Mouse (Mus musculus): ENCODE data around the gene Mipep. TPM values are rescaled to one million over a fixed set of nuclear protein-coding genes. Genes with fewer than 3 reads are reported as not detected.

The Mipep gene
- total RNA-seq, 2 experiments from 2014 or later: 48.0 to 50.8 TPM

- no peak for DNase-seq
These were observed 97.7 kb downstream of the Mipep start for GRCm38 (mm10) chr14:60882106-60882505.

DNA sequence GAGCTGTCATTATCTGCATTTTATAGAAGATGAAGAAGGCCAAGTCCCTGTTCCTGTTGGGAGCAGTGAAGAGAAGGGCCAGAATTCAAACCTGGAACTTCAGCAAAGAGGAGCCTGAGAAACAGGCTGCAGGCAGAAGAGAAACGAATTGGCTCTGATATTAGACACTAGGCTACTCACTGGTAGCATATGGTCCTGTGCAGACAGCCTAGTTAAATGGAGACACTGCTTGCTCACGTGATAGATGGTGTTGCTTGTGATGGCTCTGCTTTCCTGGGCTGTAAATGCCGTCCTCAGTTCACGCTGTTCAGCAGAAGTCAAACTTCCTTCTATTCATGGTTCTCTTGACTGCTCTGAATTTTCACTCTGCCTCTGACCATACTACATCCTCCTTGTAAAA, 98.3 kb downstream of the Mipep start:
- no peak for DNase-seq

DNA sequence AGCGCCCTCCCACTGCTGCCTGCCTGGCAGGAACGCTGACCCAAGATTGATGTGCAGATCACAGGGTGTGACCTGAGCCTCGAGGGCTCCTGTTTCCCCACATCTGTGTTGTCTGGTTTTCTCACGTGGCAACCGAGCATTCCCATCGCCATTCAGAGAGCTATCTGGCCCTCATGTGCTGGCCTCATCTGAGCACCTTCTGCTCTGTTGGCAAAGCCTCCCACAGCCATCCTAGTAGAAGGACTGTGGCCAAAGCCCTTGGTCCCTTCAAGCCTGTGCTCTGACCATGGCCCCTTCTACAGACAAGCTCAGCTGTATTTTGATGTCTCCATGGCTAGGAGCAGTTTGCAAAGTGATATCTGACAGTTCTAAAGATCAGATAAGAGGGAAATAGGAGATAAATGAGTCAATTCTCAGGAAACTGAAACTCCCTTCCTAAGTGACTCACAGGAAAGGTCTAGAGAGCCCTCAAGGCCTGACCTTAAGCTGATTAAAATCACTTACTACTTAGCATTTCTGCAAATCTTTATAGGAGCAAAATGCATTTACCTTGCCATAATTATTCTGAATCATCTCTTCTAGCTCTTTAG, 101.1 kb downstream of the Mipep start:
- no peak for DNase-seq

DNA sequence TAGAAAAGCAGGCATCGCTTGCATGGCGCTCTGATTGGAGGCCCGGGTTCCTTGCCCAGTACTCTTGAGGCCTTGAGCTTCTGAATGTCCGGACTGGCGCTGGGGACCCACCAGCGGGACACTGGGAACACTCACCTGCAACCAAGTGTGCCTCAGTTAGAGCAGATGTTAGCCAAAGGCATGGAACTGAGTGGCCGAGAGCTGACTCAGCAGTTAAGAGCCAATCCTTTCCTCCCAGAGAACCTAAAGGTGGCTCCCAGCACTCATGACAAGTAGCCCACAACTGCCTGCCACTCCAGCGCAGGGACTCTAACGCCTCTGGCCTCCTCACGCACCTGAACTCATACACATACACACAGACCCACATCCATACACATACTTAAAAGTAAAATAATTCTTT, 109.5 kb downstream of the Mipep start:
- no peak for DNase-seq

DNA sequence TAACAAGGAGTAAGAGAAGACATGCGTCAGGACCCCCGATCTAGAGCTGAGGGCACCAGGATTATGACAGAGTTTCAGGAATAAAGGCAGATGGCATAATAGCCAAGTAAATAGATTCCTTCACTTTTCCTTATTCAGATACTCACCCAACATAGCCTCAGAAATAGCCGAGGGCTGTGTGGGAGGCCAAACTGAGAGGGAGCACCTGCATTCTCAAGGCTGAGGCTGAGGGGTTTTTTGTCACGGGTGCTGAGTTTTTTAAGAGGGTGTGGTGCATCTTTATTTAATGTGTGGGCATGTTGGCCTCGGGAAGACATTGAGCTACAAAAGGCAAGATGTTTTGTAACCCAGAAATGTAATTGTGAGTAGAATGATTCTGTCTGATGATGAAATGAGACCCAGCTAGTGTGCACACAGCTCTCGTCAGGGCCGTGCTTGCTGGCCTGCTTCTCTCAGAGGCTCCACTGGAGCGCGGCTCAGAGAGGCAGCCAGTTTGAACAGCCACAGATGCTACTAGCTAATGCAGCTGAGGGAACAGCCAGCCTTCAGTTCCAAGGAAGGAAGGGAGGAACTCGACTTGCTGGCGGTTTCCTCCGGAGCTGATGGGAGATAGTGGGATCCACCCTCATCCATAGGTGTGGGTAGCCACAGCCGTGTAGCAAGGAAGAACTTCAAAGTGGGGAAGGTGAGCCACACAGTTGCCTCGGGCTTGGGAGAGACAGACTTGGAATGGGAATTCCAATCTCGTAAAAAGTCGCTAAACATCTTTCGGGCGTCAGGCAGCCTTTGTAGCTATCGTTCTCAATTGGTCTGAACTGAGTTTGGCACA, 111.0 kb downstream of the Mipep start:
- no peak for DNase-seq

GRCm38 (mm10) chr14:60898086-60898667, 113.8 kb downstream of the Mipep start:
- DNase-seq: no peak

DNA sequence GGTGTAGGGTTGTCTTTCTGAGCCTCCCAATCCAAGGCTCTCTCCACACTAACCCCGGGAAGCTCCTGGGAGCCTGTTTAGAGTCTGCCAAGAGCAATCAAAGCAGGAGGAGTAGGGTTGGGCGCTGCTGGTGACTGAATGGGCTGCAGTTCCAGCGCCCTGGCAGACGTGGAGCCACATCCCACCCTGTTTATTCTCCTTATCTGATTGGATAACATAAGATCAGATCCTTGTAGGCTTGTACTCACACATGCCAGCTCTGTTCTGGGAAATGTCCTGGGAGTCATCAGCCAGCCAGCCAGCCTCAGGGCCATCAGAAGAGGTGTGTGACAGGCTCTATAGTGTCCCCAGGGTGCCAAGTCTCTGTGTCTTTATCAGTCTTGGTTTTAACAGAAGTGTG, 120.1 kb downstream of the Mipep start:
- DNase-seq: no peak

GRCm38 (mm10) chr14:60906421-60907374, 122.3 kb downstream of the Mipep start:
- DNase-seq: peak; percentile 17

GRCm38 (mm10) chr14:60909351-60909750, 125.0 kb downstream of the Mipep start:
- DNase-seq: no peak

DNA sequence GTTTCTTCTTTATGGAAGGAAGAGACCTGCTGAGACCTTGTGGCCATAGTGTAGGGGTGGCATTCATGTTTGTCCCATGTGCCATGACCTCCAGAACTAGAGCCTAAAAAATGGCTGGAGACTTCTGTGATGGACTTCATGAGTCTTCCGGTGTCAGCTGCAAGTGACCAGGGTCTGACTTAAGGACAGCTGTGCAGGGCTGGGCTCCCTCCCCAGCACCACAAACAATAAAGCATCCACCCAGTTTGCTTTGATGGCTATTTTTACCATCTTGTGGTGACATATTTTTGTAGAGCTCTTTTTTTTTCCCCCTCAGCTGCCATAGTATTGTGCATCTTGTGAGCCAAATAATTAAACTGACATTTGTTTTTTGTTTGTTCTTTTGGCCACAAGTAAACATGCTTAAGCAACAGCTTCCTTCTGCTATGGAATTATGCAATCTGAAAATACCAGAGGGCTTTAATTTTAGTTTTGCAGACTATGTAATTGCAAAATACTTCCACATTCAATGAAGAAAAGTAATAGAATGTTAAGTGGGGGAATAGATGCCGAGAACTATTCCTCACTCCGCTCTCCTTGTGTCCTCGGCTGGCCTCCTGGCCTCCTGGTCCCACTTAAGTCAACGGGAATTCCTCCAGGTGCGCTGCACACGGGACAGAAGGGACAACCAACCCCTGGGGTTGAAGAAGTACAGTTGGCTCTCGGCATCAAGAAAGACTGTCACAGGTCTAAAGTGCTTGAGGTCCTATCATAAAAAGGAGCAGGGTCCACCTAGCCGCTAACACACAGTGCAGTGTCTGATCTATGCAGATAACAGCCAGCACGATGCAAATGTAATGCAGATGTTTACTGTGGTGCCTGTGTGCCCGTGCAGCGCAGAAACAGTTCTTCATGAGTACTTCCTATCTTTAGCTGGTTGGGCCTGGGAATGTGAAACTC, 126.4 kb downstream of the Mipep start:
- DNase-seq: no peak

- DNase-seq: peak; percentile 14
These were observed 128.7 kb downstream of the Mipep start for GRCm38 (mm10) chr14:60912981-60913468.

DNA sequence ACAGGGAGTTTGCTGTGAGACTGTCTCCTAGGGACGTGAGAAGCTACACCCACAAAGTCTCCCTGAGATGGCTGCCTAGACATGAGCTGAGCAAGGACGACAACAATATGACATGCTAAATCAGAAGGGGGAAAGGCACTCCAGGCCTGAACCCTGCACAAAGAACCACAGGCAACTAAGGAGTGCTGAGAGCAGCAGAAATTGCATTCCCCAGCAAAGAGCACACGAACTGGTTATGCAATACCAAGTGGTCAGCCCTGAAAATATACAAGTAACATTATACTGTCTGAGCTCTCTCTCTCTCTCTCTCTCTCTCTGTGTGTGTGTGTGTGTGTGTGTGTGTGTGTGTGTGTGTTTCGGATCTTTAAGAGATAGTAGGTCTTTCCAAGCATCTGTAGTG, 132.3 kb downstream of the Mipep start:
- no peak for DNase-seq

DNA sequence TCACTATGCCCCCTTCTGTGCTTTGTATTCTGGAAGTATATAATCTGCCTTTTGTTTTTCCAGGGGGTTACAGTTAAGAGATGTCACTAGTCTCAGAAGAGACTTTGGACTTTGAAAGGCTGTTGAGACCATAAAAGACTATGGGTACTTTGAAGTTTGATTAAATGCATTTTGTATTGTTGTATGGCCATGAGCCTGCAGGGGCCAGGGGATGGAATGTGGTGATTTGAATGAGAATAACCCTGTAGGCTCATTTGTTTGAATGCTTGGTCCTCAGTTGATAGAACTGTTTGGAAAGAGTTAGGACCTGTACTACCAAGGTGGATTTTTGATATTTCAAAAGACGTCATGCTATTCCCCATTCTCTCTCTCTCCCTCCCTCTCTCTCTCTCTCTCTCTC, 141.6 kb downstream of the Mipep start:
- no peak for DNase-seq

GRCm38 (mm10) chr14:60935705-60936104, 151.3 kb downstream of the Mipep start:
- no peak for DNase-seq

- DNase-seq: no peak
These were observed 153.2 kb downstream of the Mipep start for GRCm38 (mm10) chr14:60937481-60938039.

Other genes starting within 250 kb of the Mipep start
- gene Spata13, start 150.6 kb upstream of the Mipep start, total RNA-seq (2021): 10 to 100 TPM; 50.1 to 52.8 TPM
- 10 to 100 TPM; 13.0 to 16.1 TPM for gene C1qtnf9, start 16.4 kb upstream of the Mipep start, total RNA-seq (2021)